Mouse (Mus musculus): ENCODE data around the gene 6030458C11Rik.

DNA sequence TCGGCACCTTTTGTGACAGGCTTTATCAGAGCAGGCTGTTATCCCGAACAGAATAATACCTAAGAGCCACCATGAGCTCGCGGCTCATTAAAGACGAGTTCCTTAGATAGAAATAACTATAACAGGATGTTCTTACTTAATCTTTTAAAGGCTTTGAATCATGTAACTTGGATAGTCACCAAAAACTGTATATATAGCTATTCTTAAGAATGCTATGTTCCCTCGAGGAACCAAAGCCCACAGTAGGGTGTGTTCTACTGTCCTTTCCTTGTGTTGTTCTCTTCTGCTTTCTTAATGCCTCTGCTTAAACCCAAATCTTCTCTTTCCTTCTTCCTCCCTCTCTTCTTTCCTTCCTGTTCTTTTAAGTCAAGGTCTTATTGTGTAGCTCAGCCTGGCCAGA is 26.4 kb downstream of the 6030458C11Rik start:
- no peak for TF ChIP-seq MAFK (IDR thresholded peaks at IDR 0.05; ENCODE audit: insufficient replicate concordance, low read length)
- no peak for TF ChIP-seq CHD2 (IDR thresholded peaks at IDR 0.05; ENCODE audit: low read length)
- TF ChIP-seq ZNF384 (IDR thresholded peaks at IDR 0.05; ENCODE audit: low read depth, low read length), result no peak
- TF ChIP-seq CHD1 (IDR thresholded peaks at IDR 0.05; ENCODE audit: low read depth, low read length), result no peak
- no peak for TF ChIP-seq EP300 (IDR thresholded peaks at IDR 0.05; ENCODE audit: low read length)
- no peak for TF ChIP-seq MAX (IDR thresholded peaks at IDR 0.05; ENCODE audit: low read length)
- TF ChIP-seq TCF12 (IDR thresholded peaks at IDR 0.05; ENCODE audit: low read depth, low read length), result no peak
- TF ChIP-seq POLR2A (IDR thresholded peaks at IDR 0.05; ENCODE audit: low read depth, low read length), result no peak
- no peak for TF ChIP-seq USF2 (conservative IDR thresholded peaks at IDR 0.05; ENCODE audit: low read depth, low read length)
- TF ChIP-seq UBTF (IDR thresholded peaks at IDR 0.05; ENCODE audit: low read depth, low read length), result no peak
- no peak for TF ChIP-seq E2F4 (IDR thresholded peaks at IDR 0.05; ENCODE audit: insufficient replicate concordance, low read depth, low read length)
- TF ChIP-seq CTCF (conservative IDR thresholded peaks at IDR 0.05 in 1 of 2, IDR thresholded peaks at IDR 0.05 in 1 of 2; ENCODE audit: low read depth in 2 of 2, low read length in 2 of 2), result no peak
- TF ChIP-seq IRF4 (IDR thresholded peaks at IDR 0.05; ENCODE audit: low read depth, low read length), result no peak
- TF ChIP-seq RCOR1 (conservative IDR thresholded peaks at IDR 0.05; ENCODE audit: low read depth, low read length), result no peak

All from CH12.LX (cell line).